Mouse (Mus musculus) heart, embryonic 12.5 days (tissue): ENCODE results near the gene P2rx7. TPM values are rescaled to one million over a fixed set of nuclear protein-coding genes. Genes with fewer than 3 reads are reported as not detected.
"Not testable (repeated sequence)": the region's sequence is repeated elsewhere in the genome, so short reads cannot be mapped to it uniquely, and the experiment has no call there.

ENCODE experiments used
- ATAC-seq: fragments of 200-750 bp; cut with Nextera tagmentation; 2 replicates; pipeline ENCODE4 v1.8.0; 2017; ENCODE audit warnings: moderate TSS enrichment, moderate library complexity; ENCODE audit not compliant: insufficient number of reproducible peaks, low FRiP score
- H3K27ac ChIP-seq: fragments of 300-500 bp; sonication (generic); 2 replicates; pipeline ENCODE4 v1.5.1; 2016; ENCODE audit warnings: mild to moderate bottlenecking, moderate library complexity; ENCODE audit not compliant: poor library complexity, severe bottlenecking
- H3K27me3 ChIP-seq: fragments of 300-500 bp; sonication (generic); replicated peaks from 2 replicates; pipeline ENCODE4 v1.6.1; 2016; ENCODE audit warnings: mild to moderate bottlenecking, moderate library complexity
- H3K36me3 ChIP-seq: fragments of 300-500 bp; sonication (generic); 2 replicates; pipeline ENCODE4 v1.6.1; 2016; ENCODE audit warnings: mild to moderate bottlenecking, moderate library complexity
- H3K4me1 ChIP-seq: fragments of 300-500 bp; sonication (generic); replicated peaks from 2 replicates; pipeline ENCODE4 v1.6.1; 2016; ENCODE audit warnings: mild to moderate bottlenecking
- H3K4me2 ChIP-seq: fragments of 300-500 bp; sonication (generic); 2 replicates; pipeline ENCODE4 v1.6.1; 2016; ENCODE audit warnings: mild to moderate bottlenecking, moderate library complexity
- H3K4me3 ChIP-seq: fragments of 300-500 bp; sonication (generic); 2 replicates; pipeline ENCODE4 v1.5.1; 2016; ENCODE audit warnings: mild to moderate bottlenecking
- H3K9ac ChIP-seq: fragments of 300-500 bp; sonication (generic); 2 replicates; pipeline ENCODE4 v1.6.1; 2016; ENCODE audit warnings: mild to moderate bottlenecking, moderate library complexity
- H3K9me3 ChIP-seq: fragments of 300-500 bp; sonication (generic); replicated peaks from 2 replicates; pipeline ENCODE4 v1.6.1; 2016; ENCODE audit warnings: mild to moderate bottlenecking, moderate library complexity
- WGBS: fragments of 180-500 bp; shearing (Covaris S2); methylation state at CpG from one replicate; pipeline ENCODE4 v1.1.7; 2016; 5-methylcytosine and 5-hydroxymethylcytosine counted together
- polyA plus RNA-seq: library from polyadenylated mRNA; unstranded; fragments of >200 nt; fragmentation: Nextera tagmentation; extraction: Ambion mirVana; gene quantifications from 2 replicates; pipeline ENCODE4 v1.2.1, GENCODE M21; 2016

Gene P2rx7
- polyA plus RNA-seq, 1 experiment from 2014 or later, result 0.91 TPM

GRCm38 (mm10) chr5:122646050-122646449 lies 2.3 kb downstream of the P2rx7 start:
- Histone ChIP-seq H3K4me3 (no peak overlapping the region), H3K27me3 (no peaks in the 10 kb centered on the region), H3K4me1 (peaks cover 25% of the 10 kb centered on the region), H3K4me2 (no peak overlapping the region), H3K27ac (no peak overlapping the region), H3K9me3 (peaks cover 4% of the 10 kb centered on the region; the same call in 1 of the 2 replicates), H3K9ac (no peak overlapping the region), H3K36me3 (no peaks in the 10 kb centered on the region)
- 75% methylated on average over 11 of the region's 11 CpGs for WGBS
- no peak for ATAC-seq

- Histone ChIP-seq H3K9me3 (peaks cover 4% of the 10 kb centered on the region; the same call in 1 of the 2 replicates), H3K9ac (no peak overlapping the region), H3K27ac (no peak overlapping the region), H3K27me3 (no peaks in the 10 kb centered on the region), H3K36me3 (no peaks in the 10 kb centered on the region), H3K4me3 (no peak overlapping the region), H3K4me1 (peaks cover 29% of the 10 kb centered on the region), H3K4me2 (no peak overlapping the region)
- WGBS, result 64% methylated on average over 9 of the region's 9 CpGs
- no peak for ATAC-seq
Measured at GRCm38 (mm10) chr5:122647256-122647924, 3.7 kb downstream of the P2rx7 start.

- not testable (repeated sequence) for H3K27me3 ChIP-seq, ATAC-seq, H3K27ac ChIP-seq, H3K4me2 ChIP-seq, H3K4me3 ChIP-seq, H3K9me3 ChIP-seq, H3K9ac ChIP-seq, H3K36me3 ChIP-seq
- WGBS, result 88% methylated on average over 14 of the region's 14 CpGs
- H3K4me1 ChIP-seq, result peaks cover 35% of the 10 kb centered on the region
Measured at GRCm38 (mm10) chr5:122647952-122648374, 4.3 kb downstream of the P2rx7 start.

GRCm38 (mm10) chr5:122649264-122649663 lies 5.6 kb downstream of the P2rx7 start:
- no peak overlapping the region for H3K4me3 ChIP-seq
- H3K9me3 ChIP-seq, result peaks cover 4% of the 10 kb centered on the region; the same call in 1 of the 2 replicates
- H3K4me2 ChIP-seq, result no peak overlapping the region
- no peaks in the 10 kb centered on the region for H3K36me3 ChIP-seq
- no peaks in the 10 kb centered on the region for H3K27me3 ChIP-seq
- 48% methylated on average over 8 of the region's 8 CpGs for WGBS
- H3K9ac ChIP-seq, result no peak overlapping the region
- H3K27ac ChIP-seq, result no peak overlapping the region
- no peak for ATAC-seq
- H3K4me1 ChIP-seq, result peaks cover 43% of the 10 kb centered on the region

GRCm38 (mm10) chr5:122650100-122650499 lies 6.4 kb downstream of the P2rx7 start:
- no peak overlapping the region for H3K4me3 ChIP-seq
- ATAC-seq, result no peak
- WGBS, result 89% methylated on average over 8 of the region's 8 CpGs
- H3K4me1 ChIP-seq, result peaks cover 40% of the 10 kb centered on the region
- H3K27ac ChIP-seq, result no peak overlapping the region
- no peaks in the 10 kb centered on the region for H3K27me3 ChIP-seq
- peaks cover 4% of the 10 kb centered on the region; the same call in 1 of the 2 replicates for H3K9me3 ChIP-seq
- H3K36me3 ChIP-seq, result no peaks in the 10 kb centered on the region
- H3K9ac ChIP-seq, result no peak overlapping the region
- H3K4me2 ChIP-seq, result no peak overlapping the region

DNA sequence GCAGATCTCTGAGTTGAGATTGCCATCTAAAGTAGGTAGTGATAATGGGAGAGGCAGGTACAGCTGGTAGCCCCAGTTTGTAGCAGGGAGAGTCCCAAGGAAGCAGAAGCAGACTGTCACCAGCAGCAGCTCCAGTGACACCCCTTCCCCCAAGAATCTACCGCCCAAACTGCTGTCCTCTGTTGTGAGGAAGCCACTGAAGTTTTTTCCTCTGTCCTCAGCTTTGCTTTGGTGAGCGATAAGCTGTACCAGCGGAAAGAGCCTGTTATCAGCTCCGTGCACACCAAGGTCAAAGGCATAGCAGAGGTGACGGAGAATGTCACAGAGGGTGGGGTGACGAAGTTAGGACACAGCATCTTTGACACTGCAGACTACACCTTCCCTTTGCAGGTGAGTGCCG lies 8.8 kb downstream of the P2rx7 start:
- Histone ChIP-seq H3K4me2 (peak overlapping the region; percentile 44), H3K36me3 (no peaks in the 10 kb centered on the region), H3K4me3 (no peak overlapping the region), H3K9me3 (peaks cover 4% of the 10 kb centered on the region; the same call in 1 of the 2 replicates), H3K27ac (peak overlapping the region; percentile 71), H3K4me1 (peaks cover 27% of the 10 kb centered on the region), H3K27me3 (no peaks in the 10 kb centered on the region), H3K9ac (peak overlapping the region; percentile 53)
- WGBS, result 9% methylated on average over 7 of the region's 7 CpGs
- ATAC-seq, result peak; percentile 89

GRCm38 (mm10) chr5:122653112-122653445 lies 9.4 kb downstream of the P2rx7 start:
- 54% methylated on average over 10 of the region's 10 CpGs for whole genome bisulfite sequencing
- Histone ChIP-seq H3K4me2 (peak overlapping the region; percentile 44), H3K27ac (0 out of 2 replicates have a peak overlapping the region, but pooled peaks have one; percentile 17), H3K4me1 (peaks cover 27% of the 10 kb centered on the region), H3K9ac (no peak overlapping the region), H3K27me3 (no peaks in the 10 kb centered on the region), H3K4me3 (no peak overlapping the region), H3K36me3 (no peaks in the 10 kb centered on the region), H3K9me3 (peaks cover 2% of the 10 kb centered on the region; the same call in 1 of the 2 replicates)
- ATAC-seq, result no peak

- 60% methylated on average over 15 of the region's 15 CpGs for WGBS
- no peak; the same call in 1 of the 2 replicates for ATAC-seq
- Histone ChIP-seq H3K4me2 (peak overlapping the region; percentile 44; the same call in 1 of the 2 replicates), H3K27ac (peak overlapping the region; percentile 17; the same call in 1 of the 2 replicates), H3K9me3 (no peaks in the 10 kb centered on the region), H3K9ac (no peak overlapping the region), H3K36me3 (no peaks in the 10 kb centered on the region), H3K27me3 (no peaks in the 10 kb centered on the region), H3K4me1 (peaks cover 27% of the 10 kb centered on the region), H3K4me3 (no peak overlapping the region)
Measured at GRCm38 (mm10) chr5:122653446-122654267, 9.9 kb downstream of the P2rx7 start.

GRCm38 (mm10) chr5:122654268-122654573 lies 10.5 kb downstream of the P2rx7 start:
- WGBS, result 55% methylated on average over 5 of the region's 5 CpGs
- no peak overlapping the region for H3K9ac ChIP-seq
- H3K27me3 ChIP-seq, result no peaks in the 10 kb centered on the region
- H3K36me3 ChIP-seq, result no peaks in the 10 kb centered on the region
- no peak overlapping the region for H3K4me3 ChIP-seq
- H3K27ac ChIP-seq, result peak overlapping the region; percentile 17; the same call in 1 of the 2 replicates
- no peaks in the 10 kb centered on the region for H3K9me3 ChIP-seq
- H3K4me2 ChIP-seq, result no peak overlapping the region
- peaks cover 27% of the 10 kb centered on the region for H3K4me1 ChIP-seq
- peak; percentile 60; the same call in 1 of the 2 replicates for ATAC-seq

DNA sequence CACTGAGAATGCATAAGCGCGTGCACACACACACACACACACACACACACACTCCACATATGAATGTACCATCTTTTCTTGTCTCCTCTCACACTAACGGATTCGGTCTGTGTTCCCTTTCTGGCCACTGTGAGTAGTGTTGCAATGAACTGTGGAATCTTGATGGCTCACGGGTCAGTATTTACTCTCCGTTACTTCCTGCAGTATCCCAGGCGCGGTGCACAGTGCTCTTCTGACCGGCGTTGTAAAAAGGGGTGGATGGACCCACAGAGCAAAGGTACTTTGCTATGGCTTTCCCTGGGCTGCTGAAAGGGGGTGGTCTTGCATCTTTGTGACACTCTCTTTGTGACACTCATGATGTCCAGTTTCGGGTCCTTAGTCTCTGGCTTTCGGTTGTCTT lies 13.1 kb downstream of the P2rx7 start:
- ATAC-seq, result no peak
- no peaks in the 10 kb centered on the region for H3K27me3 ChIP-seq
- 92% methylated on average over 12 of the region's 12 CpGs for WGBS

GRCm38 (mm10) chr5:122662501-122662900 lies 18.8 kb downstream of the P2rx7 start:
- Histone ChIP-seq H3K4me1 (peaks cover 8% of the 10 kb centered on the region), H3K4me3 (no peak overlapping the region), H3K27ac (0 out of 2 replicates have a peak overlapping the region, but pooled peaks have one; percentile 3), H3K36me3 (no peaks in the 10 kb centered on the region), H3K9ac (no peak overlapping the region), H3K27me3 (no peaks in the 10 kb centered on the region), H3K4me2 (no peak overlapping the region), H3K9me3 (no peaks in the 10 kb centered on the region)
- WGBS, result 96% methylated on average over 6 of the region's 6 CpGs
- ATAC-seq, result no peak

More for the DNA sequence above, 13.1 kb downstream of the P2rx7 start:
- no peak overlapping the region for H3K9ac ChIP-seq
- no peak overlapping the region for H3K4me3 ChIP-seq
- no peak overlapping the region for H3K4me2 ChIP-seq
- peaks cover 25% of the 10 kb centered on the region for H3K4me1 ChIP-seq
- H3K36me3 ChIP-seq, result no peaks in the 10 kb centered on the region
- H3K9me3 ChIP-seq, result no peaks in the 10 kb centered on the region
- H3K27ac ChIP-seq, result no peak overlapping the region
